Mouse (Mus musculus) lung, postnatal 4 days (tissue): ENCODE measurements at regions not wholly inside any gene's neighbourhood (a gene's known extent, or its start where the extent isn't known, plus 50 kb on each side); places are given as distances from the start of the nearest gene placed in this dataset.
A peak's percentile ranks its signal among the peaks of the same experiment; 100 is the strongest.

Experiments
- DNase-seq, 2 experiments: peaks; one replicate each; pipeline ENCODE4 v3.0.0; 2021

DNA sequence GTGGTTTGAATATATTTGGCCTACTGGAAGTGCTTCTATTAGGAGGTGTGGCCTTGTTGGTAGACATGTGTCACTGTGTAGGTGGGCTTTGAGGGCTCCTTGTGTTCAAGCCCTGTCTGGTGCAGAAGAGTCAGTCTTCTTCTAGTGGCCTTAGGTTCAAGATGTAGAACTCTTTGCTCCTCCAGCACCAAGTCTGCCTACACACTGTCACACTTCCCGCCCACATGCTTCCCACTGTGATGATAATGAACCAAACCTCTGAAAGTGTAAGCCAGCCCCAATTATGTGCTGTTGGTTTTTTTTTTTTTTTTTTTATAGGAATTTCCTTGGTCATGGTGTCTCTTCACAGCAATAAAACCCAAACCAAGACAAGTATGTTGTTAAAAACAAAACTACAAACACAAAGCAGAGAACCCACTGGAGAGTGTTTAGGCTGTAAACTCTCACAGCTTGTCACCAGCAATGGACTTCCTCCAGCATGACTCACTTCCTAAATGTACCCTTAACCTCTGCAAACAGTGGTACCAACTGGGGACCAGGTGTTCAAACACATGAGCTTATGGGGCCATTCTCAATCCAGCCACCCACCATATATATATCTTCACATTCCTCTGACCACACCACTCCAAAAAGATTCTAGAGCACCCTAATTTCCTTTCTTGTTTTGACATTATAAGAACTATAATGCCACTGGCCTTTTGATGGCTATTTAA lies 74.0 kb upstream of the Camk1g start:
- DNase-seq: no peak

GRCm38 (mm10) chr1:193440512-193440911 lies 70.4 kb upstream of the Camk1g start:
- no peak for DNase-seq

DNA sequence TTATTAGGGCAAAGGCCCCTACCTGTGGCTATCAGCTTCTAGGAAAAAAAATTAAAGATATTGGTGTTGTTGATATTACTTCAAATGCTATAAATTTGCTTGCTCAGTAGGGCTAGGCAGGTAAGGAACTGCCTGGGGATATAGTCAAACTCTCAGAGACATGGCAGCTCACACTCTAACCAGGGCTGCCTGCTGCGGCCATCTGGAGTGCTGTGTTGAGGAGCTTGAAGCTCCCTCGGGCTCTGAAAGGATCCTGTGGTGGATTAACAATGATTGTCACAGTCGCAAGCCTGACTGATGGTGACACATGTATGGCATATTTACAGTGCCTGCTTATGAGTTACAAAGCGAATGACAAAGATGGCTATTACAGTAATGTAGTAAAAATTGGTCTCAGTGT lies 64.2 kb upstream of the Camk1g start:
- no peak for DNase-seq

DNA sequence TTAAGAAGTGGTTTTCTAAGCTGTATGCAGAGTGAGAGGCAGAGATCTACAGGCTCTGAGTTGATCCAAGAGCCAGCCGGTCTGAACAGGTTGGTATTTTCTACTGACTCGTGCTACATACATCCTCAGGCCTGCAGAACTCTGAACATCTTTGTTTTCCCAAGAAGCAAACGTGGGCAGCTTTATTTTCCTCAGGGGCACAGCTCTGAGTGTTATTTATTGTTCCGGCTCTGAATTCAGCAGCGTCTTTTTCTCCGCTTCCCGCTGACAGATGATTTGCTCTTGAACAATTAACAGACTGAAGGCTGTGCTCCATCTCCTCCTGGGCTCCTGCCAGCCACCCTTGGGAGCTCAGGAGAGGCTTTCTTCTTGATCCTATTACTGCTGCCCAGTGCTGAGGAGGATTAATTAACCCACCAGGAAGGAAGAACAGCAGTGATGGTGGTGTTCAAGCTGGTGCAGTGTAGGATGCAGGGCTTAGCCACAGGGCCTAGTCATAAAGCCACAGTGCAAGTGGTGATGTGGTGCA lies 63.5 kb upstream of the Camk1g start:
- DNase-seq: no peak

DNA sequence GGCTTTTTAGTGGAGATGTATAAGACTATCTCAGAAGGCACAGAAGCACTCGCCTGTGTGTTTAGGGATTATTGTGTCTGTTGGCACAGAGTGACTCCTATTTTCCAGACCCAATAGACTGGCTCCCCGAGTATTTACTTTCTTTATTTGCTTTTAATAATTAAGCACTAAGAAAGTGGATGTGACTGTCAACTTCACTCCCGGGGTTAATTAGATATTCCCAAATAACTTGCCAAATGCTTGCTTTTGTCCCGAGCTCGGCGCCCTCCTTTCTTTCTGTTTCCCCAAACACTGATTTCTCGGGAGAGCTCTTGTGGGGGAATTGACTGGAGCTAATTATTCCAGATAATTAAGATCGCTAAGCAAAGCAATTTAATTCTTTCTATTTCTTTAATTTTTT lies 60.1 kb upstream of the Camk1g start:
- no peak for DNase-seq

DNA sequence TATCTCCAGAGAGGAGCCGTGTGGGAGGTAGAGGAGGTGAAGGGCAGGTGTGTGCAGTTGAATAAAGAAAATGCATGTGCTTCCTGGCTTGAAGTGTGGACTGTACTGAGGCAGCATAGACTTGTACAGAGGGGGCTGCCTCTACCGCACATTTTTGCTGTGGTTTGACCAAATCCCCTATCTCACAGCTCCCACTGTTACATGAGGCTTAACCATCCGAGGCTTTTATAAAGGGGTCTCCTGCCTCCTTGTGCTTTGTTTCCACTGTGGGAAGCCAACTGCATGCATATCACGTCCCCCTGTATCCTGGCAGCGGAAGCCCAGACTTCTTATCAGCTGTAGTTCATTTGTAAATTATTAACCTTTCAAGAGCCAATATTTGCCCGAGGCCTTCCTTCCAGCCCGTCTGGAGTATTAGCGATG lies 53.6 kb upstream of the Camk1g start:
- peak in 1 of 2 experiments; percentile 7 for DNase-seq

DNA sequence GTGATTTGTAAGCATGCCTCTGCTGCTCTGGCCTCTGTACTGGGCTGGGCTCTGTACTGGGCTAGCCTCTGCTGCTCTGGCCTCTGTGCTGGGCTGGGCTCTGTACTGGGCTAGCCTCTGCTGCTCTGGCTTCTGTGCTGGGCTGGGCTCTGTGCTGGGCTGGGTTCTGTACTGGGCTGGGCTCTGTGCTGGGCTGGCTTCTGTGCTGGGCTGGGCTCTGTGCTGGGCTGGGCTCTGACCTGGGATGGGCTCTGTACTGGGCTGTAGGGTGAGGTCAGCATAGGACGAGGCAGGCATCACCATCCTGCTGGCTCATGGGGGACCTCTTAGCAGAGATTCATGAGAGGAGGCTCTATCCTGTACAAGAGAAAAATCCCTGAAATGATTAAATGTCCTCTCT lies 52.8 kb upstream of the Camk1g start:
- no peak for DNase-seq

DNA sequence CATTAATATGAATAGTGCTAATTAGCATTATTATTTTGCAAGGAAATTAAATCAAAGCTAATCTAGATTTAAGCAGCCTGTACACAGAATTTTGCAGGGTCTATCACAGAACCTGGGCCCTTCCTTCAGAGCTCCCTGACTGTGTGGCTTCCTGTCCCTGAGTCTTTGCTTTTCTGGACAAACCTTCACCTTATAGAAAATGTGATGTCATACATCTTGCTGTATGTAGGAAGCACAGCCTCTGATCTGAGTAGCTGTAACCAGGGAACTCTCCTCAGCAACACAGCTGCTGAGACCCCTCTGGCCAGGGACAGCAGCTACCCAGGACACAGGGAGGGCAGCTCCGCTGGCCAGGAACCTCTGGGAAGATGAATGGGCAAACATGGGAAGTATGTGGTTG lies 51.7 kb upstream of the Camk1g start:
- no peak for DNase-seq

GRCm38 (mm10) chr1:193421414-193421813 lies 51.3 kb upstream of the Camk1g start:
- no peak for DNase-seq
